Mouse (Mus musculus): Measurements from ENCODE around the gene Shank2. TPM values are rescaled to one million over a fixed set of nuclear protein-coding genes. Genes with fewer than 3 reads are reported as not detected.

Gene Shank2
- polyA plus RNA-seq, 1 experiment from 2014 or later = 7.4 TPM

GRCm38 (mm10) chr7:144208628-144209027, 206.9 kb downstream of the Shank2 start:
- no peak for ATAC-seq
- CTCF ChIA-PET = interaction anchor here (1.6 kb wide), 1 partner anchor 219 kb away, joined by 4 read pairs; no protein-coding TSS in a partner anchor
- in situ Hi-C loops (cut with MboI; ENCODE audit: low pct_unique_long_range_greater_than_20kb) = no loop called here
- POLR2A ChIA-PET = no interaction called here
- H3K27me3 ChIP-seq = no peaks in the 10 kb centered on the region
- TF ChIP-seq CTCF (IDR thresholded peaks at IDR 0.05) = no peak
- no peak for DNase-seq (ENCODE audit: low read depth, low spot score)

GRCm38 (mm10) chr7:144210526-144210925, 208.8 kb downstream of the Shank2 start:
- CTCF ChIA-PET = interaction anchor here (1.1 kb wide), 1 partner anchor 18 kb away, joined by 3 read pairs; no protein-coding TSS in a partner anchor
- no peak for ATAC-seq
- no peaks in the 10 kb centered on the region for H3K27me3 ChIP-seq
- in situ Hi-C loops (cut with MboI; ENCODE audit: low pct_unique_long_range_greater_than_20kb) = no loop called here
- DNase-seq (ENCODE audit: low read depth, low spot score) = no peak
- TF ChIP-seq CTCF (IDR thresholded peaks at IDR 0.05) = no peak
- POLR2A ChIA-PET = no interaction called here

GRCm38 (mm10) chr7:144212694-144213093, 211.0 kb downstream of the Shank2 start:
- ATAC-seq (no peak), DNase-seq (ENCODE audit: low read depth, low spot score) (no peak)
- in situ Hi-C loops (cut with MboI; ENCODE audit: low pct_unique_long_range_greater_than_20kb) = no loop called here
- POLR2A ChIA-PET = no interaction called here
- no peak for TF ChIP-seq CTCF (IDR thresholded peaks at IDR 0.05)
- CTCF ChIA-PET = interaction anchor here (1.3 to 1.6 kb wide), 2 partner anchors 202 to 220 kb away, joined by 3 read pairs; no protein-coding TSS in a partner anchor
- H3K27me3 ChIP-seq = no peaks in the 10 kb centered on the region

GRCm38 (mm10) chr7:144217192-144217591, 215.5 kb downstream of the Shank2 start:
- H3K27me3 ChIP-seq = no peaks in the 10 kb centered on the region
- ChIA-PET CTCF (interaction anchor here (0.7 to 2.1 kb wide), 8 partner anchors 10 to 277 kb away, joined by 3 to 10 read pairs (median 3); no protein-coding TSS in a partner anchor), POLR2A (no interaction called here)
- ATAC-seq = no peak
- in situ Hi-C loops (cut with MboI; ENCODE audit: low pct_unique_long_range_greater_than_20kb) = loop anchor here (5.0 kb wide), 1 partner anchor 210 kb away; no protein-coding TSS in a partner anchor
- DNase-seq (ENCODE audit: low read depth, low spot score) = no peak
- TF ChIP-seq CTCF (IDR thresholded peaks at IDR 0.05) = peak; percentile 96

GRCm38 (mm10) chr7:144228683-144229082, 227.0 kb downstream of the Shank2 start:
- ChIA-PET POLR2A (no interaction called here), CTCF (no interaction called here)
- ATAC-seq = no peak
- H3K27me3 ChIP-seq = no peaks in the 10 kb centered on the region
- no peak for TF ChIP-seq CTCF (IDR thresholded peaks at IDR 0.05)
- in situ Hi-C loops (cut with MboI; ENCODE audit: low pct_unique_long_range_greater_than_20kb) = no loop called here
- no peak for DNase-seq (ENCODE audit: low read depth, low spot score)

GRCm38 (mm10) chr7:144229421-144229820, 227.7 kb downstream of the Shank2 start:
- in situ Hi-C loops (cut with MboI; ENCODE audit: low pct_unique_long_range_greater_than_20kb) = no loop called here
- POLR2A ChIA-PET = no interaction called here
- no peak for TF ChIP-seq CTCF (IDR thresholded peaks at IDR 0.05)
- H3K27me3 ChIP-seq = no peaks in the 10 kb centered on the region
- CTCF ChIA-PET = no interaction called here
- no peak for DNase-seq (ENCODE audit: low read depth, low spot score)
- ATAC-seq = no peak

- ATAC-seq (no peak), DNase-seq (ENCODE audit: low read depth, low spot score) (no peak)
- no peak for TF ChIP-seq CTCF (IDR thresholded peaks at IDR 0.05)
- no peaks in the 10 kb centered on the region for H3K27me3 ChIP-seq
- in situ Hi-C loops (cut with MboI; ENCODE audit: low pct_unique_long_range_greater_than_20kb) = no loop called here
- CTCF ChIA-PET = interaction anchor here (0.8 kb wide), 1 partner anchor 192 kb away, joined by 3 read pairs; no protein-coding TSS in a partner anchor
- POLR2A ChIA-PET = no interaction called here
These were observed 230.5 kb downstream of the Shank2 start for GRCm38 (mm10) chr7:144232132-144232706.

- no peak for TF ChIP-seq CTCF (IDR thresholded peaks at IDR 0.05)
- POLR2A ChIA-PET = no interaction called here
- in situ Hi-C loops (cut with MboI; ENCODE audit: low pct_unique_long_range_greater_than_20kb) = no loop called here
- H3K27me3 ChIP-seq = no peaks in the 10 kb centered on the region
- DNase-seq (ENCODE audit: low read depth, low spot score) (peak; percentile 55), ATAC-seq (peak; percentile 75)
- CTCF ChIA-PET = interaction anchor here (1.8 kb wide), 1 partner anchor 12 kb away, joined by 6 read pairs; no protein-coding TSS in a partner anchor
These were observed 231.8 kb downstream of the Shank2 start for GRCm38 (mm10) chr7:144233479-144233878.

GRCm38 (mm10) chr7:144234783-144235182, 233.1 kb downstream of the Shank2 start:
- CTCF ChIA-PET = interaction anchor here (1.8 kb wide), 1 partner anchor 13 kb away, joined by 6 read pairs; no protein-coding TSS in a partner anchor
- no peak for DNase-seq (ENCODE audit: low read depth, low spot score)
- no peak for ATAC-seq
- in situ Hi-C loops (cut with MboI; ENCODE audit: low pct_unique_long_range_greater_than_20kb) = no loop called here
- TF ChIP-seq CTCF (IDR thresholded peaks at IDR 0.05) = no peak
- POLR2A ChIA-PET = no interaction called here
- H3K27me3 ChIP-seq = no peaks in the 10 kb centered on the region

GRCm38 (mm10) chr7:144235523-144235922, 233.8 kb downstream of the Shank2 start:
- CTCF ChIA-PET = interaction anchor here (1.8 kb wide), 1 partner anchor 14 kb away, joined by 6 read pairs; no protein-coding TSS in a partner anchor
- in situ Hi-C loops (cut with MboI; ENCODE audit: low pct_unique_long_range_greater_than_20kb) = no loop called here
- DNase-seq (ENCODE audit: low read depth, low spot score) (no peak), ATAC-seq (no peak)
- H3K27me3 ChIP-seq = no peaks in the 10 kb centered on the region
- POLR2A ChIA-PET = no interaction called here
- no peak for TF ChIP-seq CTCF (IDR thresholded peaks at IDR 0.05)

GRCm38 (mm10) chr7:144236802-144237201, 235.1 kb downstream of the Shank2 start:
- ATAC-seq = no peak
- no peak for TF ChIP-seq CTCF (IDR thresholded peaks at IDR 0.05)
- CTCF ChIA-PET = no interaction called here

More at GRCm38 (mm10) chr7:144236802-144237201, 235.1 kb downstream of the Shank2 start:
- H3K27me3 ChIP-seq = no peaks in the 10 kb centered on the region
- POLR2A ChIA-PET = no interaction called here
- no peak for DNase-seq (ENCODE audit: low read depth, low spot score)
- in situ Hi-C loops (cut with MboI; ENCODE audit: low pct_unique_long_range_greater_than_20kb) = no loop called here

Data from Patski (cell line).